Mouse (Mus musculus): ENCODE measurements around the gene Pfkl. TPM values are rescaled to one million over a fixed set of nuclear protein-coding genes. Genes with fewer than 3 reads are reported as not detected.
"Not testable (repeated sequence)": the region's sequence is repeated elsewhere in the genome, so short reads cannot be mapped to it uniquely, and the experiment has no call there.

The Pfkl gene
- polyA plus RNA-seq, 1 experiment from 2014 or later = 132 TPM

DNA sequence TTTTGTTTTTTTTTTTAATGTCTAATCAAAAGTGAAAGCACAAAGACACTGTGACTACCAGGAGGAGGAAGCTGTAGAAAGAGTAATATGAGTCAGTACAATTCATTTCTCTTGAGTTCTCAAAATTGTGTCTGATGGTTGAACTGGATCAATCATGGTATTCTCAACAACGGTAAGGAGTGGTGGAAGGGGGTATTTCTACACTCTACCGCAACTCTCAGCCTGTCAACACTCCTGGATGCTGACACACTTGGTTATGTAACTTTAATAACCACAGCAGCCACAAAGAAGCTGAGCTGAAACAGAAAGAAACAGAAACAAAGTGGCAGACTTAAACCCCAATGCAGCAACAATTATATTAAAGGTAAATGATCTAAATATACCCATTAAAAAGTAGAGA lies 47.2 kb downstream of the Pfkl start:
- H3K4me1 ChIP-seq = no peaks in the 10 kb centered on the region
- no peak for ATAC-seq (ENCODE audit: low FRiP score)
- peaks cover 2% of the 10 kb centered on the region; the same call in 1 of the 2 replicates for H3K27me3 ChIP-seq
- H3K27ac ChIP-seq = no peak overlapping the region
- no peak overlapping the region for H3K9ac ChIP-seq
- no peak overlapping the region for H3K4me2 ChIP-seq (replicated peaks)
- no peaks in the 10 kb centered on the region for H3K9me3 ChIP-seq (replicated peaks)
- H3K4me3 ChIP-seq = no peak overlapping the region
- no peaks in the 10 kb centered on the region for H3K36me3 ChIP-seq
- 84% methylated on average over 2 of the region's 2 CpGs for WGBS

DNA sequence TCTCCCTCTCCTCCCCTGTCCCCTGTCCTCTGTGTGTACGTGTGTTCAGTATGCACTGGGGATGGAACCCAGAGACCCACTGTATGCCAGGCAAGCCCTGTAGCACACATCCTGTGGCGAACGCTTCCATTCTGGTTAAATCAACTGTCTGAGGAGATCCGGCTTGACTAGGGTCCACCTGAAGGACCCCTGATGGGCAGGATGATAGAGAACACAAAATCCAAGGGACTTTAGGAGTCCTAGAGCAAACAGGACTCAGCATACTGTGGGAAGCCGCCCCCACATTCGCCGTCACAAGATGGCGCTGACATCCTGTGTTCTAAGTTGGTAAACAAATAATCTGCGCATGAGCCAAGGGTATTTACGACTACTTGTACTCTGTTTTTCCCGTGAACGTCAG lies 59.4 kb downstream of the Pfkl start:
- not testable (repeated sequence) for H3K9me3 ChIP-seq (replicated peaks); H3K4me3 ChIP-seq; H3K27me3 ChIP-seq; ATAC-seq (ENCODE audit: low FRiP score); H3K27ac ChIP-seq; H3K4me2 ChIP-seq (replicated peaks); H3K9ac ChIP-seq; H3K4me1 ChIP-seq; H3K36me3 ChIP-seq
- 91% methylated on average over 10 of the region's 12 CpGs for WGBS

DNA sequence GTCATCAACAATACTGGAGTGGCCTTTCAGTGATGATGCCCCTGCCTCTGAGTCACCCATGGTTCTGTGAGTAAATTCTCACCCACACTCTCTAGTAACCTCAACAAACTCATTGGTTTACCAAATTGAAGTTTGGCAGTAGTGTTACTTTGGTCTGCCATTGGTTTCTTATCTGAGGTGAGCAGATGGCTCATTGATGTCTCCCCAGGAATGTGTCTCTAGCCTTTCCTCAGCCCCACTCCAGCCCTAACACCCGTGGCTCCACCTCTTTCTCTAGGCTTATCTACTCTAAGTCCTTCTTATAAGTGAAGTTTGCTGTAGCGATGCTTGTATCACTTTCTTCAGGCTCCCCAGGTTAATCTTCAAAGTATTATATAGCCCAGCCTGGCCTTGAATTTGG lies 70.2 kb downstream of the Pfkl start:
- Histone ChIP-seq H3K36me3 (no peaks in the 10 kb centered on the region), H3K4me1 (no peaks in the 10 kb centered on the region), H3K4me2 (replicated peaks) (no peak overlapping the region), H3K9me3 (replicated peaks) (no peaks in the 10 kb centered on the region), H3K27me3 (no peaks in the 10 kb centered on the region), H3K4me3 (no peak overlapping the region), H3K27ac (no peak overlapping the region), H3K9ac (no peak overlapping the region)
- 72% methylated on average over 2 of the region's 2 CpGs for WGBS
- ATAC-seq (ENCODE audit: low FRiP score) = no peak

Other genes with a start within 250 kb of the Pfkl start
- gene Gm3238, start 238.8 kb downstream of the Pfkl start, polyA plus RNA-seq (2016; fragmentation: Nextera tagmentation; extraction: Ambion mirVana) = not detected in 2 replicates
- not detected in 2 replicates for gene Gm7138, start 233.1 kb downstream of the Pfkl start, polyA plus RNA-seq (2016; fragmentation: Nextera tagmentation; extraction: Ambion mirVana)
- gene Gm3250, start 227.5 kb downstream of the Pfkl start, polyA plus RNA-seq (2016; fragmentation: Nextera tagmentation; extraction: Ambion mirVana) = not detected in 2 replicates
- gene Gm7137, start 221.9 kb downstream of the Pfkl start, polyA plus RNA-seq (2016; fragmentation: Nextera tagmentation; extraction: Ambion mirVana) = not detected in 2 replicates
- gene Gm9639, start 215.0 kb downstream of the Pfkl start, polyA plus RNA-seq (2016; fragmentation: Nextera tagmentation; extraction: Ambion mirVana) = not detected in 2 replicates
- not detected in 2 replicates for gene Gm19668, start 210.9 kb downstream of the Pfkl start, polyA plus RNA-seq (2016; fragmentation: Nextera tagmentation; extraction: Ambion mirVana)
- not detected in 2 replicates for gene Gm9507, start 198.2 kb downstream of the Pfkl start, polyA plus RNA-seq (2016; fragmentation: Nextera tagmentation; extraction: Ambion mirVana)
- 0.31 TPM in 1 of 2 replicates, not detected in the other for gene Gm2696, start 195.4 kb downstream of the Pfkl start, polyA plus RNA-seq (2016; fragmentation: Nextera tagmentation; extraction: Ambion mirVana)
- gene Krtap10-4, start 183.0 kb downstream of the Pfkl start, polyA plus RNA-seq (2016; fragmentation: Nextera tagmentation; extraction: Ambion mirVana) = not detected in 2 replicates
- not detected in 2 replicates for gene Krtap10-10, start 174.1 kb downstream of the Pfkl start, polyA plus RNA-seq (2016; fragmentation: Nextera tagmentation; extraction: Ambion mirVana)
- not detected in 2 replicates for gene Gm36176, start 163.3 kb downstream of the Pfkl start, polyA plus RNA-seq (2016; fragmentation: Nextera tagmentation; extraction: Ambion mirVana)
- not detected in 2 replicates for gene Gm10318, start 157.2 kb downstream of the Pfkl start, polyA plus RNA-seq (2016; fragmentation: Nextera tagmentation; extraction: Ambion mirVana)
- gene Gm3285, start 148.1 kb downstream of the Pfkl start, polyA plus RNA-seq (2016; fragmentation: Nextera tagmentation; extraction: Ambion mirVana) = not detected in 2 replicates
- gene Lrrc3, start 107.5 kb downstream of the Pfkl start, polyA plus RNA-seq (2016; fragmentation: Nextera tagmentation; extraction: Ambion mirVana) = 6.8 and 7.4 TPM in 2 replicates
- gene Trpm2, start 39.5 kb downstream of the Pfkl start, polyA plus RNA-seq (2016; fragmentation: Nextera tagmentation; extraction: Ambion mirVana) = 1.3 and 1.4 TPM in 2 replicates
- gene 1810043G02Rik, start 31.6 kb downstream of the Pfkl start, polyA plus RNA-seq (2016; fragmentation: Nextera tagmentation; extraction: Ambion mirVana) = 33.8 and 34.8 TPM in 2 replicates
- 0.48 TPM in 1 of 2 replicates, not detected in the other for gene Dnmt3l, start 31.9 kb upstream of the Pfkl start, polyA plus RNA-seq (2016; fragmentation: Nextera tagmentation; extraction: Ambion mirVana)
- 0.20 and 0.23 TPM in 2 replicates for gene Aire, start 33.5 kb upstream of the Pfkl start, polyA plus RNA-seq (2016; fragmentation: Nextera tagmentation; extraction: Ambion mirVana)
- gene Icosl, start 59.2 kb upstream of the Pfkl start, polyA plus RNA-seq (2016; fragmentation: Nextera tagmentation; extraction: Ambion mirVana) = 1.2 and 1.8 TPM in 2 replicates
- 20.1 and 24.4 TPM in 2 replicates for gene D10Jhu81e, start 159.7 kb upstream of the Pfkl start, polyA plus RNA-seq (2016; fragmentation: Nextera tagmentation; extraction: Ambion mirVana)
- 20.9 and 21.2 TPM in 2 replicates for gene Pwp2, start 175.1 kb upstream of the Pfkl start, polyA plus RNA-seq (2016; fragmentation: Nextera tagmentation; extraction: Ambion mirVana)
- gene Trappc10, start 234.6 kb upstream of the Pfkl start, polyA plus RNA-seq (2016; fragmentation: Nextera tagmentation; extraction: Ambion mirVana) = 23.4 and 26.0 TPM in 2 replicates